Mouse (Mus musculus): ENCODE measurements around the gene Acadvl.

DNA sequence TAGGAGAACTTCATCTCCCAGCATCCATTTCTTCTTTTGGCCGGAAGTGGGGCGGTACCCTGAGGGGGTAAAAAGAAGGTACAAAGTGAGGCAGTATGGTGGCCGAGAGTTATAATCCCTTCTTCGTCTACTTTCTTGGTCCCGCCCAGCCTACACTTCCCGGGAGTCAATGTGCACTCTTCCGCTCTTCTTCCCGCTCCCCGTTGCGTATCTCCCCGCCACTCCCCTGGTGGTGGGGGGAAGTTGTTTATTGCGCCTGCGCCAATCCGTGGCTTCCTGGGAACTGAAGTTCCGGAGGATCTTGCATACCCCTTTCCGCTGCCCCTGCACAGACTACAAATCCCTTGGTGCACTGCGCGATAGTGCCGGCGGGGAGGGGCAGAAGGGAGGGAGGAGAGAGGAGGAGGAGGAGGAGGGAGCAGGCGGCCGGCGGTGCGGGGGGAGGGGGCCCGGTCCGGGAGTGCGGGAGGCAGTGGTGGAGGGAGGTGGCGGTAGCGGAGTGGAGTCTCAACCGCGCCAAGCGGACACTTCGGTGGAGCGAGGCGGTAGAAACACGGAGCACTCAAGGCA lies 19.7 kb downstream of the Acadvl start, which contains the start of gene Phf23:
- TF ChIP-seq CTCF (IDR thresholded peaks at IDR 0.05; ENCODE audit: control insufficient read depth, insufficient read depth, insufficient read length): no peak
- TF ChIP-seq MAX (IDR thresholded peaks at IDR 0.05): no peak

All from C2C12 (cell line).